In the genomic region with DNA sequence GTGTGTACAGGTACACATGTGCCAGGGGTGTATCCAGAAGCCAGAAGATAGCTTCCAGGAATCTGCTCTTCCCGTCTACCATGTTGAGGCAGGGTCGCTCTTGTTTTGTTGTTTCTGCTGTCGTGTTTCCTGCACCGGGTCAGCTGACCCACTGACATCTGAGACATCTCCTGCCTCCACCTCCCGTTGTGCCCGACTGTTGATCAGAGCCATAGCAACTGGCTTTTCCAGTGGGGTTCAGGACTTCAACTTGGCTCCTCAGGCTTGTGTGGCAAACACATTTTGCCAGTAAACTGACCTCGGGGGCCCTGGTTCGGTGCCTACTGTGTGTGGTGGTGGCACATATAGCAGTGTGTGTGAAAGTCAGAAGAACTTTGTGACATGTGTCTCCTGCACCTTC, we compare ENCODE assay signal across 29 mouse cellular contexts.
"Had no signal": no experiment of that assay in that cellular context is flagged by ENCODE, and none has a peak within 500 bp of the region (broad histone marks: within the 10 kb centered on the region; RNA-seq: fewer than 3 reads in every experiment).

No protein-coding gene starts in this region.

- ATAC-seq: liver, embryonic 12.5 days; liver, postnatal 0 days; lung, postnatal 0 days; midbrain, embryonic 13.5 days; midbrain, embryonic 16.5 days had no signal

- H3K9ac ChIP-seq: limb, embryonic 13.5 days; limb, embryonic 15.5 days; liver, embryonic 12.5 days; liver, embryonic 13.5 days; liver, embryonic 14.5 days; liver, embryonic 15.5 days; liver, postnatal 0 days; lung, embryonic 14.5 days; lung, embryonic 15.5 days; midbrain, embryonic 12.5 days; midbrain, embryonic 13.5 days; neural tube, embryonic 12.5 days had no signal

- H3K36me3 ChIP-seq: limb, embryonic 13.5 days; limb, embryonic 15.5 days; liver, embryonic 12.5 days; liver, embryonic 13.5 days; liver, embryonic 15.5 days; lung, embryonic 15.5 days; midbrain, embryonic 10.5 days; midbrain, embryonic 12.5 days; midbrain, embryonic 13.5 days; neural tube, embryonic 12.5 days had no signal

- H3K9me3 ChIP-seq: limb, embryonic 13.5 days; limb, embryonic 15.5 days; liver, embryonic 12.5 days; liver, embryonic 13.5 days; liver, embryonic 15.5 days; lung, embryonic 15.5 days; midbrain, embryonic 10.5 days; midbrain, embryonic 13.5 days; neural tube, embryonic 12.5 days had no signal

- H3K27ac ChIP-seq: left cerebral cortex, adult 2 months; limb, embryonic 13.5 days; limb, embryonic 15.5 days; liver, embryonic 12.5 days; liver, embryonic 13.5 days; liver, embryonic 14.5 days; liver, embryonic 15.5 days; lung, embryonic 15.5 days; macrophage; midbrain, embryonic 10.5 days; midbrain, embryonic 12.5 days; midbrain, embryonic 13.5 days; neural tube, embryonic 12.5 days had no signal

- H3K4me2 ChIP-seq: limb, embryonic 13.5 days; limb, embryonic 15.5 days; liver, embryonic 11.5 days; liver, embryonic 12.5 days; liver, embryonic 13.5 days; liver, embryonic 15.5 days; lung, embryonic 14.5 days; lung, embryonic 15.5 days; midbrain, embryonic 12.5 days; midbrain, embryonic 13.5 days; neural tube, embryonic 12.5 days had no signal

- H3K4me1 ChIP-seq: megakaryocyte, embryonic 14.5 days; midbrain, embryonic 12.5 days; midbrain, embryonic 13.5 days; neural tube, embryonic 12.5 days had no signal

- H3K27me3 ChIP-seq: limb, embryonic 13.5 days; limb, embryonic 15.5 days; liver, embryonic 12.5 days; liver, embryonic 13.5 days; liver, embryonic 15.5 days; lung, embryonic 15.5 days; megakaryocyte, embryonic 14.5 days; midbrain, embryonic 12.5 days; midbrain, embryonic 13.5 days; neural tube, embryonic 12.5 days had no signal

- DNase-seq: left cerebral cortex, postnatal 4 days; liver; liver, embryonic 13.5 days; liver, postnatal 0 days; lung, adult 18-20 months; lung, adult 2 months; lung, embryonic 14.5 days; lung, postnatal 10 days; lung, postnatal 14 days; lung, postnatal 36 days; lung, postnatal 4 days; midbrain, embryonic 14.5 days had no signal

- H3K4me3 ChIP-seq: left cerebral cortex, adult 2 months; limb, embryonic 13.5 days; limb, embryonic 15.5 days; liver, embryonic 12.5 days; liver, embryonic 13.5 days; liver, embryonic 15.5 days; lung, embryonic 15.5 days; megakaryocyte, embryonic 14.5 days; midbrain, embryonic 10.5 days; midbrain, embryonic 12.5 days; midbrain, embryonic 13.5 days; myocyte; neural tube, embryonic 12.5 days had no signal
